Mouse (Mus musculus): ENCODE measurements at regions not wholly inside any gene's neighbourhood (a gene's known extent, or its start where the extent isn't known, plus 50 kb on each side); places are given as distances from the start of the nearest gene placed in this dataset.

GRCm38 (mm10) chr16:65234404-65234803 is 128.8 kb upstream of the Htr1f start:
- TF ChIP-seq POLR2A (IDR thresholded peaks at IDR 0.05; ENCODE audit: control insufficient read depth in 1 of 2, insufficient read depth in 1 of 2, low read depth in 1 of 2, low read length in 2 of 2, poor library complexity in 1 of 2) = no peak
- TF ChIP-seq HCFC1 (IDR thresholded peaks at IDR 0.05; ENCODE audit: low read depth, low read length) = no peak
- TF ChIP-seq CTCF (IDR thresholded peaks at IDR 0.05 in 2 of 3, conservative IDR thresholded peaks at IDR 0.05 in 1 of 3; ENCODE audit: control insufficient read depth in 1 of 3, insufficient read depth in 1 of 3, low read depth in 2 of 3, low read length in 3 of 3, poor library complexity in 1 of 3, severe bottlenecking in 1 of 3) = no peak
- TF ChIP-seq SIN3A (IDR thresholded peaks at IDR 0.05; ENCODE audit: low read length) = no peak
- no peak for TF ChIP-seq UBTF (IDR thresholded peaks at IDR 0.05; ENCODE audit: borderline replicate concordance, insufficient read depth, low read depth, low read length)
- TF ChIP-seq POLR2AphosphoS5 (IDR thresholded peaks at IDR 0.05; ENCODE audit: borderline replicate concordance, low read depth, low read length) = no peak
